Mouse (Mus musculus): Measurements from ENCODE around the gene Nudt22.
A peak's percentile ranks its signal among the peaks of the same experiment; 100 is the strongest.

Gene Nudt22

DNA sequence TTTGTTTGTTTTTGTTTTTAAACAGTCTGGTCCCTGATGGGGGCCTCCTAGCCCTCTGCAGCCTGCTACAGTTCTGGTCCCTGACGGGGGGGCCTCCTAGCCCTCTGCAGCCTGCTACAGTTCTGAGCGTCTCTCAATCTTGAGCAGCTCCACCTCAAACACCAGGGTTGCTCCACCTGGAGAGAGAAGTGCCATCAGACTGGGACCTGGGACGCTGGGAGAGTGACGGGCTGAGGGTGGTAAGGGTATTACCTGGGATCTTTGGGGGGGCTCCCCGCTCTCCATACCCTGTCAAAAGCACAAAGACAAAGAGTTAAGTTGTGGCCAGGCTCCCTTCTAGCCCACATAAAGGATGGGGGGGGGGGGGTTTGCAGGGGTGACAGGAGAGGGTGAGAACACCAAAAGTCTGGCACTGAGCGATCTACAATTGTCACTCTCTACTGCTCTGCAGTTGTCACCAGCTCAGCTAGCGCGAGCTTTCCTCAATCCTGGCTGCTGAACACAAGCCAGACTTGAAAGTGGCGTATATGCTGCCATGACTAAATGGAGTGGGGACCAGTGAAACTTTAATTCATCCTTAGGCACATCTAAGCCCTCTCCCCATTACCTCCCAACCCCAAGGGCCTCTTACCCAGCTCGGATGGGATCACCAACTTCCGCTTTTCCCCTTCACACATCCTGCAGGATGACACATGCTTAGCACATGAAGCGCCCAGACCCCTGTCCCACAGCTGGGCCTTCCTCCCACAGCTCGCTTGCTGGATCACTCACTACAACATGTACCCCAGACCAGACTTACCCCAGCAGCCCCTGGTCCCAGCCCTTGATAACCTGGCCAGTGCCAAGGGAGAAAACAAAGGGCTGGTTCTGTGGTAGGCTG is 17.9 kb downstream of the Nudt22 start:
- no peak for DNase-seq (ENCODE audit: low spot score)

DNA sequence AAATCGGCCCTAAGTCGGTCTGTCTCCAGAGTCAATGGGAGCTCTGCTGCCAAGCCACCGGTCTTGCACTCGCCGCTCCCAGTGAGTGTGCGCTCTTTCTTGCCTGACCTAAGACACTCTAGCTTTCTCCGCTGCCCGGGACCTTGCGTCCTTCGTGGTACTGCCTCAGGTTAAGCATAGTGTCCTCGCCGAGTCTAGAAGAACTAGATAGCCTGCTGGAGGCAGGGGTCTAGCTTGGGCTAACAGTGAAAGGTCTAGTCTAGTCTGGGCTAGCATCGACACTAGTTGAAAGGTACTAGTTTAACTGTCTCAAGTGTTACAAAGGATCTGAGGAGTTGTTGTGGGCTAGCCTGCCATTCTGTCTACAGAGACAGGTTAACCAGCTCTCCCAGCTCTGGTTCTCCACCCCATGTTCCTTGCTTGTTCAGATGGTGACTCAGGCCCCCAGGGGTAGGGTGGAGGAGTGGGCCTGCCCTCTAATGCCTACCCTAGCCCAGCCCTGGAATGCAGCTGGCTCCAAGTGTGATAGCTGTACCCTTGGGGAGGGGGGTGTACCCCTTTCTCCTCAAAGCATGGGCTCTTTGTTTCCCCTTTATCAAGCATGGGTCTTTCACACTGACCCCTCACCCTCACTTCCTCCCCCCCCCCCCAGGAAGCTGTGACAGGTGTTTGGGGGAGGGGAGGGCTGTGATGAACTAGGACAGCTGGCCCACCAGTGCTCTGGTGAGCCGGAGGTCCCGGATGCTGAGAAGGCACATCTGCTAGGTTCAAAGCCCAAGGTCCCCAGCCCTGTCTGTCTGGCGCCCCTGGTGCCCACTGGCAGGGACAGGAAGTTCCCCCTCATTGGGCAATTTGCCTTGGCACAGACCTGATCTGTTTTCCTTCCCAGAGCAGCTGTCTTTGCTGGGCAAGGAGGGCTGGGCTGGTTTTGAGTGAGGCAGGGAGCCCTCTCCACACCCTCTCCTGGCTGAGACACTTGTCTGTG is 20.1 kb downstream of the Nudt22 start, which contains the start of gene Plcb3:
Plcb3 (minus strand) TSS at position 934 of the 985 bp plus-strand sequence.
- DNase-seq (ENCODE audit: low spot score), result no peak

DNA sequence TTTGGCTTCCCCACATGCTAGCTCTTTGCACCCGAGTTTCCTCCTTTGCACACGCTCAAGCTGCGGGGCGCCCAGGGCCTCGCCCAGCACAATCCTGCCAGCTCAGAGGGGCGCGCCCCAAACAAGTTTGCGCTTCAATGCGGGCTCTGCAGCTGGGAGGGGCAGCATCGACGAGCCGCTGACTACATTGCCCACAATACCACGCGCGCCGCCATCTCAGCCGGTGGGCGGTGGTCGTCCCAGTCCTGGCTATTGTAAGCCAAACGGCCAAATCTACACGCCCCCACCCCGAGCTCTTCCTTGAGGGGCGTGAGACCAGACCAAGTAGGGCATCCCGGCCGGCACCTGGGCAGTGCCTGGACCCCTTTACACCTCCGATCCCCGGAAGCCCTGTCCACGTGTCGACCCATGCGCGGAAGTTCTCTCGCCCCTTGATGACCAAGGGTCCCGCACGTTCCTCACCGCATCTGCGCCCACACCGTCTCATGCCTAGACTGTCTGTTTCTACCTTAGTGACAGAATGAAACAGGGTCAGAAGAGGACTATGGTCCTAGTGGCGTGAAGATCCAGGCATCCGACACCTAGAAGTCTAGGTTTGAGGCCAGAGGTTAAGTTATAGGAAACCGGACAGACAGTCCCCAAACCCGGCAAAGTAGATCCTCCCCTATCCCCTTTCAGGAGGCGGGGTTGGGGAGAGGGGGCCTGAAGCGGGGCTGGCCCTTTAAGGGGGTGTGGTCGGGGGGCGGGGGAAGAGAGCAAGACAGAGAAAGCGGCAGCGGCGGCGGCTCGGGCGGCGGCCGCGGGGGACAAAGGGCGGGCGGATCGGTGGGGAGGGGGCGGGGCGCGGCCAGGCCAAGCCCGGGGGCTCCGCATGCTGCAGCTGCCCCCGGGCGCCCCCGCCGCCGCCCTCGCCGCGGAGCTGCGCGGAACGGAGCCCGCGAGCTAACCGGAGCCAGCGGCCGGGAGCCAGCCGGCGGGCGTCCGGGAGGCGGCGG is 21.4 kb downstream of the Nudt22 start, which contains the start of gene Ppp1r14b:
Ppp1r14b (plus strand) TSS at position 758 of the 995 bp plus-strand sequence.
- DNase-seq (ENCODE audit: low spot score), result peak; percentile 82

DNA sequence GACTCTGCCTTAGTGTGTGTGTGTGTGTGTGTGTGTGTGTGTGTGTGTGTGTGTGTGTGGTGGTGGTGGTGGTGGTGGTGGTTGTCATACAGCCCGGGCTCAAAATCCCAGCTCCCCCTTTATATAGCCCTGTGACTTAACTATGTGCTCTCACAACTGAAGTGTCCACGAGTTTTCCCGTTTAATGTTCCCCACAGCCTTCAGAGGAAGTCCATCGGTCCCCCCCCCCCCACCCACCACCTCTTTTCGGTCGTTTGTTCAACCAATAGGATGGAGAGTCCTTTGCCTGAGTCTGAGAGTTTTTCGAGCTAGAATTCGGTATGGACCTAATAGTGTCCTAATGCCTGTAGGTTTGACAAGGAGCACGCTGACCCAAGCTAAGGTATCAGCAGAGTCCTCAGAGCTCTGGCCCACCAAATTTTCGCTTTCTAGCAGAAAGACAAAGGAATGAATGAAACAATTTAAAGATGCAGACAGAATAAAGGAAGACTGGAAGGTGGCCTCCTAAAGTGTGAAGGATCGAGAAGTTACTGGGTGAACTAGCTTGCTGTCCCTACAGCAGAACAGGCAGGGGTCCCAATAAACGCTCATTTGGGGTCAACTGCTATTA is 22.2 kb downstream of the Nudt22 start:
- no peak for DNase-seq (ENCODE audit: low spot score)

DNA sequence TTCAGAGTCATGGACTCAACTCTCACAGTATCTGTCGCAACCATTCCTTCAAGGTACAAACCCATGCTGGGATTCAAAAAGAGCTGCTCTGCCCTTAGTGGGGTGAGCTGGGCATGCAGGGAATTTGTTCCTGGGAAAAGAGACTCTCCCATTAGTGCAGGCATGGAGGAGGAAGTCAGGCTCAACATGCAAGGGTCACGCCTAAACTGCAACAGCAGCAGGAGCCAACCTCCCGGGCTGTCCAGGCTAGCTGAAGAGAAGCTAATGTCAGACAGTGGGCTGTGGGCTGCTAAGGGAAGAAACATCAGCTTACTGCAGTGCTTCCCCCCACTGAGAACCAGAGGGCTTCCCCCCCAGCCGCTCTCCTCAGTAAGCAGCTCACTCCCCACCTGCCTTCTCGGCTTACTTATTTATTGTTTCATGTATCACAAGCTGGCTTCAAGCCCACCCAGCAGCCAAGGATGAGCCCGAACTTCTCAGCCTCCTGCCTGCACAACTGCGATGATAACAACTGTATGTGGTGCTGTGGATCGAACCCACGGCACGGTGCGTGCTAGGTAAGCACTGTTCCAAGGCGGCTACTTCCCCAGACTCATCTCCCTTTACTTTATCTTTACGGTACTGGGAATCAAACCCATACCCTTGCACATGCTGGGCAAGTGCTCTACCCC is 23.5 kb downstream of the Nudt22 start:
- DNase-seq (ENCODE audit: low spot score), result no peak

DNA sequence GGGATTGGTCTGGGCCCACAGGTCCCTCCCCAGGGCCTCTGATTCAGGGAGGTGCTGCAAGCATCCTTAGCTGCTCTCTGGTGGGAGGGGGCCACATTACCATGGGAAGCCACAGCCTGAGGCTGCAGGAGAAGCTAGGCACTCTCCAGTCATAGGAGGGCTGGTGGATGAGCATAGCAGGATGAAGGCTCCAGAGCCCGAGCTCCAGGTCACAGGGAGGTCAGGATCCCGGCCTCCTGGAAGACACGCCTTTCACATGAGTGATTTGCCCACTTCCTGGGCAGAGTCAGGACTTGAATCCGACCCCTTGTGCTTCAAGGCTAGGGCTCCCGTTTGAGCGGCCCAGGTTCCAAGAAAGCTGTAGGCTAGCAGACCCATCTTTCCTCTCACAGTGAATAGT is 24.3 kb downstream of the Nudt22 start:
- DNase-seq (ENCODE audit: low spot score), result no peak

DNA sequence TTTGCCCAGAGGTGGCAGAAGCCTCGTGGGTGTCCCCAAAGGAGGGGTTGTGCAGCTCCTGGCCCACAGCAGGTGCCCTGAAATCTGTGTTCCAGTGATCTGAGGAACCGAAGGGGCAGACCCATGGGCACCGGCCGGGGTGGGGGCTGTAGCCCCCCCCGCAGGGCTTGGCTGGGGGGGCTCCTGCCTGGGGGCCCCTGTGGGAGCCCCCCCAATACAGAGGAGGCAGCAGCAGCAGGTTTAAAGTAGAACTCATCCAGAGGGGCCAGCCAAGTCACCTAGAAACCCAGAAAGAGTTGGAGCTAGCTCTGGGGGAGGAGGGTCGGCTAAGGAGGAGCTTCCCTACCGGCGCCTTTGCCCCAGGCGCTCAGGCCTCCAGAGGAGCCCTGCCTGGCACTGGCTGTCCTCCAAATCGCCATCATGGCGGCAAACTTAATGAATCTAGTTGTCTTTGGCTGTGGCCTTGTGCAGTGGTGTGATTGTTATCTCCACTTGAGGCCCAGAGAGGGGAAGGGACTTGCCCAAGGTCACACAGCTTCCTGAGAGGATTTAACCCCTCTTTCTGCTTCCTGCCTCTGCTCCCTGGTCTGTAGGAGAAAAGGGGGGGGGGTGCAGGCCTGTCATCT is 25.3 kb downstream of the Nudt22 start:
- DNase-seq (ENCODE audit: low spot score), result no peak

DNA sequence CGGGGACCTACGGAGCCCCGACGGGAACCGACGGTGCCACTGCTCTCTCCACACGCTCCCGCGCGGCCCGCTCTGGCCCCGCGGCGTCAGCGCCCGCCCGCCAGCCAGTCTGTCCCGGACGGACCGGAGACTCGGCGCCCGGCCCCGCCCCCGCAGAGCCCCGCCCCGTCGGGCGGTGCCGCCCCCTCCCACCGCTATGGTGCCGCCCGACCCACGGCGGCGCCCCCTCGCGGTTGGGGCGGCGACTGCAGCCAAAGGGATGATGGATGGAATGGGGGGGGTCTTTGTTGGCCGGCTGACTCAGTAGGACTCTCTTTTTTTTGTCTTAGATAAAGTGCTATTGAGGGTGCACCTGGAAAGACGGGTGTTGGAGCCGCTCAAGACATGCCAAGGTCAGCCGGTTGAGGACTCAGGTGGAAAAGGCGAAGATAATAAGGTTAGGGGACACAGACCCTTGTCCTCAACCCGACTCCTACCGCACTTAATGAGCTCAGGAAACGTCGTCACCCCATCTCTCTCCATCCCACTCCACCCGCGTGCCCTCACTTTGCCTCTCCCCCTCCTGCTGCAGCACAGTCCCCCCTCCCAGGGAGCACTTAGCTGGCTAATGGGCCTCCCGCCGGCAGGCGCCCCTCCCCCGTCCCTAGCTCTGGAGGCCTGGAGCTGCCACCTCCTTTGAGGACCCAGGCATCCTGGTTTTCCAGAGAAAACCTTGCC is 26.1 kb downstream of the Nudt22 start:
- no peak for DNase-seq (ENCODE audit: low spot score)

DNA sequence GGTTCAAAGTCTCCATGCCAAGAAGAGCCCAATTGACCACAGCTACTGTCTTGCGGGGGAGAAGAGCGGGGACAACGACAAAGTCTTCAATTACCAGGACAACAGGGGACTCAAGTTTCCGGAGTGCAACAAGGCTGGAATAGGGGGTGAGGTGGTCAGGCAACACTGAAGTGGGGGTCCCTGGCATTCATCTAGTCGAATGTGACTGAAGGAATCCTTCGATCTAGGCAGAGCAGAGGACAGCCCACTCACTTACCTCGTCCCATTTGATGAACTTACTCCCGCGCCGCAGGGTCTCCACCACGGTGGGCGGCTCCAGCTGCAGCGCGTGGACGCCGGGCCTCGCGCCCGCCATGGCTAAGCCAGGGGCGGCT is 26.6 kb downstream of the Nudt22 start:
- no peak for DNase-seq (ENCODE audit: low spot score)

DNA sequence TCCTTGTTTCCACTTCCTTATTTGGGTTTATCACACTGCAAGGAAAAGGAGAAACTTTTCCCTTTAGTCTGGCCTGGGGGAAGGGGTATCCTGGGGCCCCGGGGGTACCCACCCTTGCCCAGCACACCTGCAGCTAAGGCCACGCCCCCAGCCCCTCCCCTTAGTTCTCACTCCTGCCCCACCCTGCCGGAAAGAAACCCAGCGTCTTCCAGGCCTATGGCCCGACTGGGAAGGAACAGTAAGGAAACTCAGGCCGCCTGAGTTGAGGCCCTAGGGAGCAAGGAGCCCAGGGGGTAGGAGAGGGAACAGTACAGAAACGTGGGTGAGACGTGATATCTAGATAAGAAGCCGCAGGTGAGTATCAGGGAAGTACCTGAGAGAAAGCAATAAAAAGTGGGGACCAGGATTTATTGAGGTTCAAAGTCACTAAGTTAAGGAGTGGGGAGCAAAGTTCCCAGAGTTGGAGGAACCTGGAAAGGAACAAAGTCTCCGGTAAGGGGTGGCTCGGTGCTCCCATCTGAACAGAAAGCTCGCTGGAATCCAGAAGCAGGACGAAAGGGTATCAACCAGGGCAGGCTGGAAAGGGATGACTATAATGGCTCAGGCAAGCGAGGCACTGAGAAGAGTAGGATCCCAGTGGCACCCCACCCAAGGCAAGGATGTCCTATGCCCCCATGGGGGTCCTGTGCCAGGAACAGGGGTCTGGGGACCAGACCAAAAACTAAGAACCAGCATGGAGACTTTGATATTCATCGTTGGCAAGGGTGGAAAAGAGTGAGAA is 27.2 kb downstream of the Nudt22 start:
- no peak for DNase-seq (ENCODE audit: low spot score)

DNA sequence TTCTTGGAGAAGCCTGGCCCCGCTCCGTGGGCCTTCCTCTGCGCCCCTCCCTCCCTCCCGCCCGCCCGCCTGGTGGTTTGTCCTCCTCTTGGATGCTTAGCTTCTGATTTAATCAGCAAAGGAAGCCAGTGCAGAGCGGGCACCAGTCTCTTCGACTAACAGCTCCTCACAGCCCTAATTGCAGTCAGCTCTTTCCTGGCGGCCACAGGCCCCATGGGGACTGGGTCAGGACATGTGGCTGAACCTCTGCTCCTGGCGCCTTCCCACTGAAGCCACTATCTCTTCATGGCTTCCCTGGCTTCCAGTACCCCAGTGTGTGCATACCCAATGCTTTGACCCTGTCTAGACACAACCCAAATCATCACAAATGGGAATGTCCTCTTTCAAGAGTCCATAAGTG is 39.5 kb downstream of the Nudt22 start:
- DNase-seq (ENCODE audit: low spot score), result no peak

DNA sequence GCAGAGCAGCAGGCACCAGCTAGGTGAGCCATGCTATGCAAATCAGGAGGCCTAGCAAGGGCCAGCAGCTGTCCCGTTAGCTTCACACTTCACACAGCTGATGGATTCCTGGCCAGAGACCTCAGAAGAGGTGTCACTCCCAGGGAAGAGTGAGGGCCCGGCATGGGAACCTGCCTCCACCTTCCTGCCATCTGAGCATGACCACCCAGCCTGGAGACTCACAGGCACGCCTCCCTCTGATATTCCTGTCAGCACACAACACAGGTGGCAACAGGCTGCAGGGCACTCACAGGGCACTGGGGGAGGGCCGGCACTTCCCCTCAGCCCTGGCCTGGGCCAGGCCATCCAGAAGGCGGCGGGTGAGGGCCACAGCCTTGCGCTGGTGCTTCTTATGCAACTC is 40.5 kb downstream of the Nudt22 start:
- no peak for DNase-seq (ENCODE audit: low spot score)

DNA sequence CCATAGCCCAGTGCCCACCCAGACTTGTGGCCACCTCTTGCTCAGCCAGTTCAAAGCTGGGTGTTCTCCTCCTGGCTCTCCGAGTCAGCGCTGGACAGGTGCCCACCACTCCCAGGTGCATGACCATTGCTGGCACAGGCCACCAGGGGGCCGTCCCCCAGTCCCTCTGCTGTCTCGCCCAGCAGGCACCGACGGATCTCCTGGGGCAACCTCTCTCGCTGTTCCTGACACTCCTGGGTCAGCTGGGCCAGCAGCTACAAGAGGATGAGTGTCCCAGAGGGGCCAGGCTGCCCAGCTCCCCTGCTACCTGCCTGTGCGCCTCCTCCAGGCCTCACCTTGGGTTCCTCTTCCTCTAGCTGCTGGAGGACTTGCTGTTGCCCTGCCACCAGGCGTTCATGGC is 41.9 kb downstream of the Nudt22 start:
- no peak for DNase-seq (ENCODE audit: low spot score)

DNA sequence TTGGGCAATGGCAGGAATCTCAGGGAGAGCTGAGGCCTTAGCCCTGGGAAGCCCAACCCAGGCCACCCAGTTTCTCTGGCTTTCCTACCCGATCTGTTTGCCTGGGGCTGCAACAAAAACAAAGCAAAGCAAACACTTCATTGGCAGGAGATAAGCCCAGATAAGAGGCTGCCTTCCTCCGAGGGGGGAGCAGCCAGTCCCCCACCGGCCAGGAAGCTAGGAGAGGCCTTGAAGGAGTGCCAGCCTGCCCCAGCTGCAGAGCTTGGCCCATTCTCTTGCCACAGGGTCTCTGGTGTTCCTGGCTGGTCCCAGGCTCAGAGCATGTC is 43.2 kb downstream of the Nudt22 start:
- DNase-seq (ENCODE audit: low spot score), result no peak

DNA sequence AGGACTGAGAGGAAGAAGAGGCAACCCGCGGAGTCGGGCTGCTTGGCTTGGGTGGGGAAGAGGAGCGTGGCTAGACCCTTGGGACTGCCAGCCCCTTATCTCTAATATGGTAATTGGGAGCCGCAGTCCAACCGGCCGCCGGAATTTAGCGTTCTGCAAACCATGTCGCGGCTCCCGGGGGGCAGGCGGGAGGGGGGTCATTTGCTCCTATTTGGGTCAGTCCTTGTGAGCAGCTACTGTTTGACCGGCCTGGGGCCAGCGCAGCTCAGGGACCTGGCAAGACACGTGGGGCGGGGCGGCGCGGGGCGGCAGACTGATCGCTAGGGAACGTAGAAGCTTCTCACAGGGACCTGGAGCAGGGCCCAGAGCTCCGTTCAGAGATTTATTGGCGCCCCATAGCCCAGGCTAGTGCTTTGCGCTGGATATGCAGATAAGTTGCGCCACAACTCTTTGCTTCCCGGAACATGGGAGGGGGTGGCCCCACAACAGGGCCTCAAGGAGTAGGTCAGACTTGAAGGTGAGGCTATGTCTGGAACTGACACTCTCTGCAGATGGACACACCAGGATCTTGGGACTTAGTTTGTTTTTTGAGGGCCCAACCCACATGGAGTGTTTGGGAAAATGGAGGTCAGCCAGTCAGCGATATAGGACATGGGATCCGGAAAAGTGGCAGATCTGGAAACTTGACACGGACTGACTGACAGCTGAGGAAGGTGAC is 43.8 kb downstream of the Nudt22 start:
- DNase-seq (ENCODE audit: low spot score), result no peak

DNA sequence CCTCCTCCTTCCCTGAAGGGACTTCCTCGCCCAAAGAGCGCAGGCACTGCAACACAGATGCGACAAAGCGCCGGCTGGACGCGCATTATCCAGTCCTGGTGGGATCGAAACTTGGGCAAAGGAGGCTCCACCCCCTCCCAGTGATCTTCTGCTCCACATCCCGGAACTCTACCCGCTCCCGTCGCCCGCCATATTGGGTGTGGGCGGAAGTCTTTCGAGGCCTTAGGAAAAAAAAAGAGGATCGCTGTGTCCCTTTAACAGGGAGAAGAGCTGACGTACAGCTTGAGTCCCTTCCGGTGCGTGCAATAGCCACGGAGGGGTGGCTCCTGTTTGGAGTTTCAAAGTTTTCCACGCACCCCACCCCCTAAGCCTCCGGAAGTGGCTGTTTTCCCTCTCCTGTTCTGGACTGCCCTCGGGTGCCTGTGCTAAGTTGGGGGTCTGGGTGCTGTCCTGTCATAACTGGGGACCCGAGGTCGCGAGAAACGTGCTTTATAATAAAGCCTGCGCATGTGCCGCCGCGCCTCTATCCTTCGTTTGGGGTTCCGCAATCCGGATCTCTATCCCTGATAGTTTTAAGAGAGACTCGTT is 44.4 kb downstream of the Nudt22 start:
- DNase-seq (ENCODE audit: low spot score), result peak; percentile 75

DNA sequence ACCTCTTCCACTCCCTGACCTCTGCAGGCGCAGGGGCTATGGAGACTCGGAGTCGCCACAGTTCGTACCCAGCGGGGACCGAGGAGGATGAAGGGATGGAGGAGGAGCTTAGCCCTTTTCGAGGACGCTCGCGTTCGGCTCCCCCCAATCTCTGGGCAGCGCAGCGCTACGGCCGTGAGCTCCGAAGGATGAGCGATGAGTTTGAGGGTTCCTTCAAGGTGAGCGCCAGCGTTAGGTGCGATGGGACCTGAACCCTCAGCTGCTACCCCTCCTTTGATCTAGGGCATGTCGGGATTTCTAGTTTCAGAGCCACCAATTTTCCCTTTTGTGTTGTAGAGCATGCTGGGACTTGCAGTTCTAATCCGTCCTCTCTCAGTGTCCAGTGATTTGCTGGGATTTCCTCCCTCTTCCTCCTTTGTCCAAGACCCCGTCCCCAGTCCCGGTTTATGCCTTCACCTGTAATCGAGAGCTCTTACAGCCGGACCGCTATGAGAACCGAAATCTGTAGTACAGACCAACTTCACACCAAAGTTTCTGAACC is 45.2 kb downstream of the Nudt22 start:
- no peak for DNase-seq (ENCODE audit: low spot score)

Measured in c-Kit-positive CD71-positive TER-119-positive erythroid progenitor cells, embryonic 14.5 days (primary cell).